Mouse (Mus musculus): ENCODE measurements around the gene Cks2.

The Cks2 gene

GRCm38 (mm10) chr13:51677630-51678185, 32.7 kb downstream of the Cks2 start:
- in situ Hi-C loops (cut with MboI, MseI) = no loop called here

DNA sequence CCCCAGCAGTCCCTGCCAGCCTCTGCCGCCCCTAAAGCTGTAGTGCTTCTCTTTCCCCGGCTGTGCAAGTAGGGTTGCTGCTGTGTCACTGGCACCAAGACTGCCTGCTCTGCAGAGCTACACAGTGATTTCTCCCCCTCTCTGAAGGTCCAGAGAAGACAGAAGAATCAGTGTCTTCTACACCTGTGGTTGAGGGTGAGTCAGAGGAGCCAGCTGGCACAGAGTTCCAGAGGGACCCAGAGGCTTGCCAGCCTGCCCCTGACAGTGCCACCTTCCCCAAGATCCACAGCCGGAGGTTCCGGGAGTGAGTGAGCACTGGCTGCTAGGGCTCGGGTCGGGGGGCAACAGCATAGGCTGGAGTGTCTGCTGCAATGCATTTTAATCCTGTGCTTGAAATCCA, 33.7 kb downstream of the Cks2 start:
- in situ Hi-C loops (cut with MboI, MseI) = no loop called here

DNA sequence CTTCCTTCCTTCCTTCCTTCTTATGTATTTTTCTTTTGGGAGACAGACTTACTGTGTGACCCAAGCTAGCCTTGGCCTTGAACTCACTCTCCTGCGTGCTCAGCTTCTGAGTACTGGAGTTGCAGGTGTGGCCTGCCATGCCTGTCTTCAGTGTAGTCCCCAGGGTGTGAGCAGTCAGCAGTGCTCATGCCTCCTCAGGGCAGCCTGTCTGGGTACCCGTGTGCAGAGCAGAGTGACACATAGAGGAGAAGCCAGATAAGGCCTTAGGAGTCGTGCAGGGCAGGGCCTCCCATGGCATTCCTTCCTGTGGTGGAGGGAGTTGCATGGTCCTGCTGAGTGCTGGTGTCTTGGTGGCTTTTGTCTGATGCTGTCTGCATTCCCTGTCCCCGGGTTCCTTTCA, 34.3 kb downstream of the Cks2 start:
- in situ Hi-C loops (cut with MboI, MseI) = no loop called here

GRCm38 (mm10) chr13:51681076-51681475, 36.0 kb downstream of the Cks2 start:
- in situ Hi-C loops (cut with MboI, MseI) = loop anchor here in 1 of 2 experiments (10.0 kb wide), 1 partner anchor 544 kb away; no protein-coding TSS in a partner anchor

- in situ Hi-C loops (cut with MboI, MseI) = loop anchor here in 1 of 2 experiments (10.0 kb wide), 1 partner anchor 543 kb away; no protein-coding TSS in a partner anchor
Observed at GRCm38 (mm10) chr13:51681634-51682033, 36.6 kb downstream of the Cks2 start.

GRCm38 (mm10) chr13:51685290-51685966, 40.4 kb downstream of the Cks2 start:
- in situ Hi-C loops (cut with MboI, MseI) = loop anchor here in 1 of 2 experiments (5.0 to 10.0 kb wide), 2 partner anchors 539 to 782 kb away; no protein-coding TSS in a partner anchor

- in situ Hi-C loops (cut with MboI, MseI) = loop anchor here in 1 of 2 experiments (5.0 to 10.0 kb wide), 2 partner anchors 538 to 780 kb away; no protein-coding TSS in a partner anchor
Observed at GRCm38 (mm10) chr13:51686966-51687365, 41.9 kb downstream of the Cks2 start.

DNA sequence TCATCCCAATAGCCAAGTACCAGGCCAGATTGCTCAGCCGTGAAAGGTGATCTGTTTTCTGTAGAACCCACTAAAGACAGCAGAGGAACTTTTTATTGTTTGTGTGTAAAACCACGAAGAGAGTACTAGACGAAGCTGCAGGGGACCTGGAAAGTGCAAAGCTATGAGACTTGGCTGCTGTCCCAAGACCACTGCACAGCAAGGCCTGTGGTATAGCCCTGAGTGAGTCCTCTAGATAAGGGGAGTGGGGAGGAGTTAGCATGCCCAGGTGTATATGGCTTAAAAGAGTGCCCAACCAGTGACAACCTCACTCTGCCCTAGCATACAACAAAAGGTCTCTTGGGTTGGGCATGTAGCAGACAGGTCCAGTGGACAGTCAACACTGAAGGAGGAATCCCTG, 43.7 kb downstream of the Cks2 start:
- in situ Hi-C loops (cut with MboI, MseI) = loop anchor here in 1 of 2 experiments (5.0 to 10.0 kb wide), 2 partner anchors 536 to 779 kb away; no protein-coding TSS in a partner anchor

DNA sequence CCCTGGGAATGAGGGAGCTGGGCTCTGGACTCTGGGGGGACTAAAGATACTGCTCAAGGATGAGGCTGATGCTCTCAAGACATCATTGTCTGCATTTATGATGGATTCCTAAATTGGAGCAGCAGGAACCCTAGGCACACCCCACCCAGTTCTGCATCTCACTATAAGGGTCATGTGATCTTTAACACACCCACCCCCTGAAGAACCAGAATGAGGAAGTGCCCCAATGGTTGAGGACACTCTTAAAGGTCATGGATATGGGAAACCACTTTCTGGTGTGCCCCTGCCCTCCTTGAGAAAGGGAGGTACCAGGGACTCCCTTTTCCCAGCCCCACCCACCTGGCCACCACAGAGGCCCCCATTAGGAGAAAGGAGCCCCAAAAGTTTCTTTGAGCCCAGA, 51.4 kb downstream of the Cks2 start:
- in situ Hi-C loops (cut with MboI, MseI) = no loop called here

GRCm38 (mm10) chr13:51697455-51697854, 52.4 kb downstream of the Cks2 start:
- in situ Hi-C loops (cut with MboI, MseI) = no loop called here

DNA sequence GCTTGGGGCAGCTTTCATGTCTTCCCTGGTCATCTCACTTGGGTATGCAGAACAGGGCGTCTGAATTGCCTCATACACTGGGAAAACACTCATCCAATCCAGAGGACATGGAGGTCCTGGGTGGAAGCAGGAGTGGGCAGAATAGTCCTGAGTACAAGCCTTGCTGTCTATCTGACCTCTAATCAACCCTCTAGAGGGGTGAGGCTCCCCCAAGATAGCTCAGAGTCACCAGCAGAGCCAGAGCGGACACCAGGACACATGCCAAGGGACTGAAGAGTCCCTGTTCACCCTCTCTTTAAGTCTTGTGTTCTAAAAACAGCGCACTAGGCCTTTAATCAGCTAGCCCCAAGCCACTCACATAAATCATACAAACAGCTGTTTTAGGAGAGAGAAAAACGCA, 52.9 kb downstream of the Cks2 start:
- in situ Hi-C loops (cut with MboI, MseI) = no loop called here

DNA sequence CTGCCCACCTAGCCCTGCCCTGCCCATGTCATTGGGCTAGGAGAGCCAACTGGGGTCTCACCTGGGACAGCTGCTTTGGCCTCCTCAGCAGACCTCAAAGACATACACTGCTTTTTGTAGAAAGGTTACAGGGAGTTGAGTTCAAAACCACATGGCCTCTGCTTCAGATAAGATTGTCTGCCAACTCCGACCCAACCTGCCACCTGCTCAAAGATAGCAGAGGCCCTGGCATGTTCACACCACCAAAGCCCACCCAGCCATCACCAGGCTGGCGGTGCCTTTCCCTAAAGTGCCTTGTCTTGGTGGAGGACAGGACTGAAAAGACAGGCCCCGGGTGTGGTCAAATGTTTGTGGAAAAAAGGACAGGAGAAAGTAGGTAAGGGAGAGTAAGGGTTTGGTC, 53.3 kb downstream of the Cks2 start:
- in situ Hi-C loops (cut with MboI, MseI) = no loop called here

All from T-helper 17 cell (primary cell).